Mouse (Mus musculus): ENCODE data around the gene Cdk5. TPM values are rescaled to one million over a fixed set of nuclear protein-coding genes. Genes with fewer than 3 reads are reported as not detected.

Cdk5 gene
- polyA plus RNA-seq, 1 experiment from 2014 or later, result 76.9 TPM

- WGBS, result 25% methylated on average over 7 of the region's 7 CpGs
- ATAC-seq (ENCODE audit: low FRiP score, low read depth), result no peak
- H3K27ac ChIP-seq (replicated peaks), result peak within 1 kb of the TSS; percentile 52
Observed at GRCm38 (mm10) chr5:24393392-24393997, 29.8 kb downstream of the Cdk5 start, which contains the start of gene Abcb8. Gene Abcb8 (plus strand): TSS chr5:24393663.

GRCm38 (mm10) chr5:24392724-24393123, 30.6 kb downstream of the Cdk5 start:
- Histone ChIP-seq H3K27me3 (peaks cover 33% of the 10 kb centered on the region), H3K9ac (replicated peaks) (no peak overlapping the region), H3K4me2 (replicated peaks) (no peak overlapping the region), H3K9me3 (no peaks in the 10 kb centered on the region), H3K27ac (replicated peaks) (no peak overlapping the region), H3K4me1 (peaks cover 19% of the 10 kb centered on the region), H3K4me3 (no peak overlapping the region), H3K36me3 (no peaks in the 10 kb centered on the region)
- ATAC-seq (ENCODE audit: low FRiP score, low read depth), result no peak
- 83% methylated on average over 7 of the region's 7 CpGs for WGBS

More at GRCm38 (mm10) chr5:24393392-24393997, 29.8 kb downstream of the Cdk5 start, which contains the start of gene Abcb8:
- Histone ChIP-seq H3K36me3 (no peaks in the 10 kb centered on the region), H3K27me3 (peaks cover 25% of the 10 kb centered on the region), H3K9me3 (no peaks in the 10 kb centered on the region), H3K4me3 (peak within 1 kb of the TSS; percentile 52), H3K4me2 (replicated peaks) (peak within 1 kb of the TSS; percentile 48), H3K4me1 (peaks cover 11% of the 10 kb centered on the region), H3K9ac (replicated peaks) (peak within 1 kb of the TSS; percentile 41)

GRCm38 (mm10) chr5:24391864-24392263, 31.5 kb downstream of the Cdk5 start, which contains the start of gene Atg9b:
Gene Atg9b (minus strand): TSS chr5:24392143.
- Histone ChIP-seq H3K27me3 (peaks cover 41% of the 10 kb centered on the region), H3K9ac (replicated peaks) (no peak within 1 kb of the TSS), H3K4me3 (no peak within 1 kb of the TSS), H3K4me1 (peaks cover 26% of the 10 kb centered on the region), H3K4me2 (replicated peaks) (no peak within 1 kb of the TSS), H3K27ac (replicated peaks) (no peak within 1 kb of the TSS), H3K9me3 (no peaks in the 10 kb centered on the region), H3K36me3 (no peaks in the 10 kb centered on the region)
- WGBS, result 83% methylated on average over 7 of the region's 7 CpGs
- no peak for ATAC-seq (ENCODE audit: low FRiP score, low read depth)

- H3K9ac ChIP-seq (replicated peaks), result no peak overlapping the region; the same call in 1 of the 2 replicates
- no peaks in the 10 kb centered on the region for H3K9me3 ChIP-seq
- no peak overlapping the region for H3K27ac ChIP-seq (replicated peaks)
- no peak for ATAC-seq (ENCODE audit: low FRiP score, low read depth)
- H3K4me3 ChIP-seq, result no peak overlapping the region
- 81% methylated on average over 4 of the region's 4 CpGs for WGBS
- peaks cover 22% of the 10 kb centered on the region for H3K4me1 ChIP-seq
- no peak overlapping the region for H3K4me2 ChIP-seq (replicated peaks)
- H3K27me3 ChIP-seq, result peaks cover 63% of the 10 kb centered on the region
- H3K36me3 ChIP-seq, result no peaks in the 10 kb centered on the region
Observed at GRCm38 (mm10) chr5:24389658-24390020, 33.7 kb downstream of the Cdk5 start.

GRCm38 (mm10) chr5:24389011-24389657, 34.2 kb downstream of the Cdk5 start:
- Histone ChIP-seq H3K27ac (replicated peaks) (no peak overlapping the region), H3K9ac (replicated peaks) (no peak overlapping the region; the same call in 1 of the 2 replicates), H3K27me3 (peaks cover 65% of the 10 kb centered on the region)

GRCm38 (mm10) chr5:24388246-24388915, 34.9 kb downstream of the Cdk5 start:
- peak overlapping the region; percentile 47 for H3K4me3 ChIP-seq
- no peak overlapping the region for H3K27ac ChIP-seq (replicated peaks)
- H3K27me3 ChIP-seq, result peaks cover 65% of the 10 kb centered on the region
- no peaks in the 10 kb centered on the region for H3K36me3 ChIP-seq
- no peaks in the 10 kb centered on the region for H3K9me3 ChIP-seq
- peak overlapping the region; percentile 46 for H3K9ac ChIP-seq (replicated peaks)
- H3K4me2 ChIP-seq (replicated peaks), result peak overlapping the region; percentile 88
- 22% methylated on average over 26 of the region's 26 CpGs for WGBS
- ATAC-seq (ENCODE audit: low FRiP score, low read depth), result no peak
- peaks cover 23% of the 10 kb centered on the region for H3K4me1 ChIP-seq

More at GRCm38 (mm10) chr5:24389011-24389657, 34.2 kb downstream of the Cdk5 start:
- 53% methylated on average over 7 of the region's 7 CpGs for WGBS
- Histone ChIP-seq H3K36me3 (no peaks in the 10 kb centered on the region), H3K4me2 (replicated peaks) (no peak overlapping the region), H3K4me1 (peaks cover 22% of the 10 kb centered on the region), H3K4me3 (no peak overlapping the region), H3K9me3 (no peaks in the 10 kb centered on the region)
- ATAC-seq (ENCODE audit: low FRiP score, low read depth), result no peak

- H3K4me1 ChIP-seq, result peaks cover 28% of the 10 kb centered on the region
- H3K9ac ChIP-seq (replicated peaks), result peak overlapping the region; percentile 46
- peak overlapping the region; percentile 88 for H3K4me2 ChIP-seq (replicated peaks)
- under 1% methylated on average over 72 of the region's 73 CpGs for WGBS
- H3K36me3 ChIP-seq, result no peaks in the 10 kb centered on the region
- H3K27me3 ChIP-seq, result peaks cover 65% of the 10 kb centered on the region
- no peak overlapping the region for H3K27ac ChIP-seq (replicated peaks)
- H3K4me3 ChIP-seq, result peak overlapping the region; percentile 47
- no peaks in the 10 kb centered on the region for H3K9me3 ChIP-seq
- ATAC-seq (ENCODE audit: low FRiP score, low read depth), result peak; percentile 41
Observed at GRCm38 (mm10) chr5:24387264-24388241, 35.8 kb downstream of the Cdk5 start.

GRCm38 (mm10) chr5:24385887-24386550, 37.3 kb downstream of the Cdk5 start:
- no peak overlapping the region for H3K4me2 ChIP-seq (replicated peaks)
- peaks cover 64% of the 10 kb centered on the region for H3K27me3 ChIP-seq
- no peaks in the 10 kb centered on the region for H3K9me3 ChIP-seq
- peaks cover 28% of the 10 kb centered on the region for H3K4me1 ChIP-seq
- ATAC-seq (ENCODE audit: low FRiP score, low read depth), result no peak
- H3K4me3 ChIP-seq, result no peak overlapping the region
- no peak overlapping the region for H3K9ac ChIP-seq (replicated peaks)
- no peaks in the 10 kb centered on the region for H3K36me3 ChIP-seq
- 76% methylated on average over 10 of the region's 10 CpGs for WGBS
- H3K27ac ChIP-seq (replicated peaks), result no peak overlapping the region

- 89% methylated on average over 5 of the region's 5 CpGs for WGBS
- H3K27me3 ChIP-seq, result peaks cover 58% of the 10 kb centered on the region
- H3K36me3 ChIP-seq, result no peaks in the 10 kb centered on the region
- H3K27ac ChIP-seq (replicated peaks), result no peak overlapping the region
- no peak for ATAC-seq (ENCODE audit: low FRiP score, low read depth)
- H3K4me3 ChIP-seq, result no peak overlapping the region
- H3K9ac ChIP-seq (replicated peaks), result no peak overlapping the region
- peaks cover 28% of the 10 kb centered on the region for H3K4me1 ChIP-seq
- H3K4me2 ChIP-seq (replicated peaks), result no peak overlapping the region
- no peaks in the 10 kb centered on the region for H3K9me3 ChIP-seq
Observed at GRCm38 (mm10) chr5:24385374-24385773, 38.0 kb downstream of the Cdk5 start.

GRCm38 (mm10) chr5:24384407-24384806, 38.9 kb downstream of the Cdk5 start:
- no peaks in the 10 kb centered on the region for H3K36me3 ChIP-seq
- peaks cover 49% of the 10 kb centered on the region for H3K27me3 ChIP-seq
- H3K9ac ChIP-seq (replicated peaks), result no peak overlapping the region
- no peak overlapping the region for H3K4me3 ChIP-seq
- WGBS, result 72% methylated on average over 6 of the region's 6 CpGs
- no peak for ATAC-seq (ENCODE audit: low FRiP score, low read depth)
- H3K4me2 ChIP-seq (replicated peaks), result no peak overlapping the region; the same call in 1 of the 2 replicates
- H3K4me1 ChIP-seq, result peaks cover 28% of the 10 kb centered on the region
- no peaks in the 10 kb centered on the region for H3K9me3 ChIP-seq
- no peak overlapping the region for H3K27ac ChIP-seq (replicated peaks)
